Comparison of ENCODE assay signal across 22 mouse cellular contexts in the genomic region with DNA sequence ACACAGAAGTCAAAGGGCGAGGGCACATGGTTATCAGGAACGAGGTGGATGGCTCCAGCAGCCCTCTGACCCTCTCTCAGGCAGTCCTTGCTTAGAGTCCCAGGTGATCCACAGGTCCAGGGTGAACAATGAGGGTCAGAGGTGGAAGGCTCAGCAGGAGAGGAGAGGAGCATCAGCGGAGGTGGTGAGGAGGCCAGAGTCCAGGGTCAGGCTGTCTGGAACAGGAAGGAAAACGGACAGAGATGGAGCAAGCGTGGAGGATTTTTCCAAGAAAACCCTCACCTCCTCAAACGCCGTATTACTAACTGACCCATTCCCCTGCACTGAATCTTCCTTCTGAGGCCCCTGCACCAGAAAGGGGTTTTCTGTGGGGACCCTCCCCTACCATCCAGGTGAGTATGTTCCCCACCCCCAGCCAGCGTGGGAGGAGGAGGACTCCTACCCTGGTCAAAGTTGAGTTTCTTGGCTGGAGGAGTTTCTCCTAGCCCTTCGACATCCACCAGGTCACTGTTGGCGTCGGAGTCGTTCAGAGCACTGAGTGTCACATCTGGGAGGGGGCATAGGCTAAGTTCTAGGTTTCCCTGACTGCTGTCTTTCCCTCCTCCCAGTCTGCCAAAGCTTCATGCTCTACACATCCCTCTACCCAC. TPM values are rescaled to one million over a fixed set of nuclear protein-coding genes. Genes with fewer than 3 reads are reported as not detected.
DNase-seq lines count a peak whose midpoint lies in the region; ATAC-seq and TF ChIP-seq lines count a peak whose summit lies in the region.
"Had no signal": no experiment of that assay in that cellular context is flagged by ENCODE, and none has a peak within 500 bp of the region (broad histone marks: within the 10 kb centered on the region; RNA-seq: fewer than 3 reads in every experiment).

No protein-coding gene starts in this region.

- peak; percentile 91 for DNase-seq in heart, adult 11 months
- no peak for DNase-seq in heart, adult 2 months
- no peak for DNase-seq in liver, embryonic 11.5 days (ENCODE audit: low spot score)
- DNase-seq in liver = no peak
- no peak for DNase-seq in ES-E14 (ENCODE audit: low read depth, low spot score)
- peak; percentile 48 to 82 for DNase-seq in kidney, postnatal 25 days
- no peak for DNase-seq in hindbrain, embryonic 10.5 days (ENCODE audit: low spot score)
- DNase-seq: adrenal gland, postnatal 10 days; heart, postnatal 10 days; layer of hippocampus, postnatal 36 days; lung, embryonic 14.5 days; midbrain, embryonic 14.5 days; right cerebral cortex, postnatal 25 days; thymus, postnatal 36 days had no signal

- H3K4me2 ChIP-seq in liver, embryonic 11.5 days = no peak overlapping the region
- H3K4me2 ChIP-seq: forebrain, embryonic 15.5 days; hindbrain, embryonic 13.5 days had no signal

- intact Hi-C loops in heart, adult 2 months (cut with DNase I) = no loop called here

- no peak for TF ChIP-seq POLR2A in heart, adult 2 months (IDR thresholded peaks at IDR 0.05; ENCODE audit: insufficient read depth, low read depth, low read length)

- TF ChIP-seq CTCF in heart, adult 2 months (IDR thresholded peaks at IDR 0.05) = no peak

- 87% methylated on average over 12 of the region's 12 CpGs for WGBS in heart, adult 2 months
- 85% methylated on average over 12 of the region's 12 CpGs for WGBS in liver, embryonic 11.5 days
- 89% methylated on average over 12 of the region's 12 CpGs for WGBS in hindbrain, embryonic 10.5 days

- no peaks in the 10 kb centered on the region for H3K79me2 ChIP-seq in heart, adult 2 months (replicated peaks; ENCODE audit: control insufficient read depth, insufficient read depth, low read length)

- no peaks in the 10 kb centered on the region for H3K9me3 ChIP-seq in liver, embryonic 11.5 days (ENCODE audit: control insufficient read depth, low read length)
- H3K9me3 ChIP-seq in ES-E14 (ENCODE audit: control insufficient read depth, insufficient read depth, low read depth, low read length) = no peaks in the 10 kb centered on the region
- no peaks in the 10 kb centered on the region for H3K9me3 ChIP-seq in hindbrain, embryonic 10.5 days
- H3K9me3 ChIP-seq: embryonic facial prominence, embryonic 13.5 days; forebrain, embryonic 15.5 days; hindbrain, embryonic 13.5 days had no signal

- ATAC-seq in liver, embryonic 11.5 days (replicated peaks; ENCODE audit: low FRiP score) = no peak
- ATAC-seq: forebrain, embryonic 15.5 days; inflammation-experienced regulatory T-cells, adult 6 months; Patski had no signal

- no peak for TF ChIP-seq EP300 in heart, adult 2 months (IDR thresholded peaks at IDR 0.05; ENCODE audit: insufficient read depth, low read depth, low read length)

- H3K9ac ChIP-seq in heart, adult 2 months (ENCODE audit: low read depth, low read length) = no peak overlapping the region
- no peak overlapping the region for H3K9ac ChIP-seq in liver, embryonic 11.5 days (ENCODE audit: low read depth, low read length)
- H3K9ac ChIP-seq in ES-E14 (ENCODE audit: insufficient read depth, low read depth, low read length, poor library complexity, severe bottlenecking) = 0 out of 2 replicates have a peak overlapping the region, but pooled peaks have one; percentile 13
- H3K9ac ChIP-seq: forebrain, embryonic 15.5 days; lung, embryonic 14.5 days had no signal

- in situ Hi-C loops in ES-E14 (cut with MboI; ENCODE audit: low sequenced_read_pairs in 2 of 2, unreplicated experiment in 2 of 2) = no loop called here

- no peak overlapping the region for H3K4me3 ChIP-seq in heart, adult 2 months
- H3K4me3 ChIP-seq in liver, embryonic 11.5 days (ENCODE audit: low read depth, low read length) = no peak overlapping the region
- no peak overlapping the region for H3K4me3 ChIP-seq in ES-E14 (ENCODE audit: insufficient read depth in 1 of 2, low read depth in 1 of 2, low read length in 2 of 2, poor library complexity in 1 of 2, severe bottlenecking in 1 of 2)
- no peak overlapping the region; the same call in 1 of the 2 replicates for H3K4me3 ChIP-seq in hindbrain, embryonic 10.5 days
- H3K4me3 ChIP-seq: embryonic facial prominence, embryonic 13.5 days; forebrain, embryonic 15.5 days; hindbrain, embryonic 13.5 days; myocyte had no signal

- H3K36me3 ChIP-seq in heart, adult 2 months (ENCODE audit: control insufficient read depth, insufficient read depth, low read length) = no peaks in the 10 kb centered on the region
- peaks cover 7% of the 10 kb centered on the region; the same call in 1 of the 2 replicates for H3K36me3 ChIP-seq in liver, embryonic 11.5 days (ENCODE audit: control insufficient read depth, insufficient read depth, low read length)
- peaks cover 17% of the 10 kb centered on the region for H3K36me3 ChIP-seq in ES-E14 (ENCODE audit: control insufficient read depth, insufficient read depth, low read length, poor library complexity, severe bottlenecking)
- H3K36me3 ChIP-seq in hindbrain, embryonic 10.5 days = peaks cover 24% of the 10 kb centered on the region

- H3K27ac ChIP-seq in heart, adult 2 months = no peak overlapping the region
- H3K27ac ChIP-seq in liver, embryonic 11.5 days (ENCODE audit: low read depth, low read length) = peak overlapping the region; percentile 39; the same call in 1 of the 2 replicates
- H3K27ac ChIP-seq in ES-E14 (ENCODE audit: insufficient read depth, low read depth, low read length, poor library complexity, severe bottlenecking) = no peak overlapping the region
- H3K27ac ChIP-seq in hindbrain, embryonic 10.5 days = no peak overlapping the region
- H3K27ac ChIP-seq: embryonic facial prominence, embryonic 13.5 days; forebrain, embryonic 15.5 days; hindbrain, embryonic 13.5 days had no signal

- H3K4me1 ChIP-seq in heart, adult 2 months (ENCODE audit: control insufficient read depth, insufficient read depth, low read length) = peaks cover 5% of the 10 kb centered on the region
- H3K4me1 ChIP-seq in liver, embryonic 11.5 days (replicated peaks; ENCODE audit: control insufficient read depth, insufficient read depth, low read length) = peaks cover 33% of the 10 kb centered on the region
- peaks cover 14 to 25% of the 10 kb centered on the region in 2 experiments for H3K4me1 ChIP-seq in ES-E14 (ENCODE audit: control insufficient read depth in 2 of 2, insufficient read depth in 2 of 2, low read length in 2 of 2, poor library complexity in 1 of 2)
- H3K4me1 ChIP-seq in hindbrain, embryonic 10.5 days (replicated peaks) = peaks cover 77% of the 10 kb centered on the region

- no peaks in the 10 kb centered on the region for H3K27me3 ChIP-seq in heart, adult 2 months (ENCODE audit: control insufficient read depth, insufficient read depth, low read length)
- H3K27me3 ChIP-seq in liver, embryonic 11.5 days (replicated peaks; ENCODE audit: control insufficient read depth, insufficient read depth, low read length) = peaks cover under 1% of the 10 kb centered on the region; the same call in 1 of the 2 replicates
- H3K27me3 ChIP-seq in hindbrain, embryonic 10.5 days (ENCODE audit: insufficient read depth, poor library complexity, severe bottlenecking) = peaks cover 26% of the 10 kb centered on the region

TF ChIP-seq in ES-E14, 5 proteins besides CTCF, POLR2A, EP300 and RAD21:
- no peak for TF ChIP-seq CHD2 (IDR thresholded peaks at IDR 0.05; ENCODE audit: low read depth, low read length)
- TF ChIP-seq MAFK (IDR thresholded peaks at IDR 0.05; ENCODE audit: insufficient read depth, low read depth, low read length) = no peak
- no peak for TF ChIP-seq ZC3H11A (IDR thresholded peaks at IDR 0.05; ENCODE audit: borderline replicate concordance, low read depth, low read length)
- no peak for TF ChIP-seq ZNF384 (IDR thresholded peaks at IDR 0.05; ENCODE audit: low read depth, low read length)
- no peak for TF ChIP-seq HCFC1 (IDR thresholded peaks at IDR 0.05; ENCODE audit: borderline replicate concordance, insufficient read depth, low read length)

RNA-seq across cellular contexts. Expression of a gene that starts 2.3 kb away (rescaled TPM):
- 10 to 100 TPM; 30.7 to 34.5 TPM for total RNA-seq in heart, adult 2 months (2021)
- polyA plus RNA-seq in heart, adult 2 months (2012; rRNA removed) = 38.9 and 48.1 TPM in 2 replicates
- polyA plus RNA-seq in liver, embryonic 11.5 days (2014; fragmentation: Nextera tagmentation; extraction: Ambion mirVana) = 138 and 140 TPM in 2 replicates
- 49.9 and 59.4 TPM in 2 replicates for total RNA-seq in ES-E14 (2012; rRNA removed)
- 240 and 261 TPM in 2 replicates for polyA plus RNA-seq in hindbrain, embryonic 10.5 days (2016; fragmentation: Nextera tagmentation; extraction: Ambion mirVana)

RNA-seq across cellular contexts. Expression of a gene that starts 4.3 kb away (rescaled TPM):
- total RNA-seq in heart, adult 2 months (2021) = 1 to 10 TPM; 2.0 to 3.4 TPM
- polyA plus RNA-seq in heart, adult 2 months (2012; rRNA removed) = 5.0 and 5.5 TPM in 2 replicates
- 7.6 and 9.6 TPM in 2 replicates for polyA plus RNA-seq in liver, embryonic 11.5 days (2014; fragmentation: Nextera tagmentation; extraction: Ambion mirVana)
- total RNA-seq in ES-E14 (2012; rRNA removed) = 2.4 and 4.5 TPM in 2 replicates
- polyA plus RNA-seq in hindbrain, embryonic 10.5 days (2016; fragmentation: Nextera tagmentation; extraction: Ambion mirVana) = 10.0 and 14.5 TPM in 2 replicates

RNA-seq across cellular contexts. Expression of a gene that starts 4.3 kb away (rescaled TPM):
- 100 to 1,000 TPM in 1 of 2 experiments, 10 to 100 TPM in 1; 95.4 to 103 TPM for total RNA-seq in heart, adult 2 months (2021)
- 130 and 166 TPM in 2 replicates for polyA plus RNA-seq in heart, adult 2 months (2012; rRNA removed)
- 184 and 188 TPM in 2 replicates for polyA plus RNA-seq in liver, embryonic 11.5 days (2014; fragmentation: Nextera tagmentation; extraction: Ambion mirVana)
- total RNA-seq in ES-E14 (2012; rRNA removed) = 66.0 and 75.1 TPM in 2 replicates
- polyA plus RNA-seq in hindbrain, embryonic 10.5 days (2016; fragmentation: Nextera tagmentation; extraction: Ambion mirVana) = 125 and 171 TPM in 2 replicates

RNA-seq across cellular contexts. Expression of a gene that starts 5.8 kb away (rescaled TPM):
- 10 to 100 TPM in 1 of 2 experiments, 1 to 10 TPM in 1; 9.1 to 13.7 TPM for total RNA-seq in heart, adult 2 months (2021)
- polyA plus RNA-seq in heart, adult 2 months (2012; rRNA removed) = 18.9 and 21.0 TPM in 2 replicates
- polyA plus RNA-seq in liver, embryonic 11.5 days (2014; fragmentation: Nextera tagmentation; extraction: Ambion mirVana) = 6.8 and 7.3 TPM in 2 replicates
- 5.2 and 7.1 TPM in 2 replicates for total RNA-seq in ES-E14 (2012; rRNA removed)
- polyA plus RNA-seq in hindbrain, embryonic 10.5 days (2016; fragmentation: Nextera tagmentation; extraction: Ambion mirVana) = 5.5 and 5.6 TPM in 2 replicates
- total RNA-seq: neutrophil, adult 5-6 weeks had no signal
- polyA plus RNA-seq: macrophage, Patski had no signal

RNA-seq across cellular contexts. Expression of a gene that starts 14.5 kb away (rescaled TPM):
- total RNA-seq in heart, adult 2 months (2021) = 1 to 10 TPM; 2.2 to 2.8 TPM
- polyA plus RNA-seq in heart, adult 2 months (2012; rRNA removed) = 4.0 and 7.4 TPM in 2 replicates
- polyA plus RNA-seq in liver, embryonic 11.5 days (2014; fragmentation: Nextera tagmentation; extraction: Ambion mirVana) = 9.1 and 10.1 TPM in 2 replicates
- 10.7 and 12.4 TPM in 2 replicates for total RNA-seq in ES-E14 (2012; rRNA removed)
- 15.7 and 18.0 TPM in 2 replicates for polyA plus RNA-seq in hindbrain, embryonic 10.5 days (2016; fragmentation: Nextera tagmentation; extraction: Ambion mirVana)

Comparison
In these comparisons a context has a peak if more than half of its experiments do, and no peak if none do; other contexts are left out.
1. DNase-seq: peak in heart, adult 11 months (single experiment) and kidney, postnatal 25 days (2 of 2); none in heart, adult 2 months (0 of 2), liver, embryonic 11.5 days (single experiment), liver (single experiment), ES-E14 (single experiment) and hindbrain, embryonic 10.5 days (single experiment).